Mouse (Mus musculus) CH12.LX (cell line): ENCODE measurements around the gene Ftcd. TPM values are rescaled to one million over a fixed set of nuclear protein-coding genes. Genes with fewer than 3 reads are reported as not detected.

Experiments
- DNase-seq: peaks from one replicate; pipeline ENCODE4 v3.0.0-alpha.2; 2013; ENCODE audit errors: extremely low read depth
- H3K27ac ChIP-seq: 2 replicates; pipeline ENCODE4 v1.5.1; 2012; ENCODE audit warnings: low read depth, mild to moderate bottlenecking, control low read depth, moderate library complexity; ENCODE audit not compliant: insufficient read depth
- H3K27me3 ChIP-seq: replicated peaks from 2 replicates; pipeline ENCODE3; 2012; ENCODE audit warnings: inconsistent platforms
- H3K36me3 ChIP-seq, 2 experiments: replicated peaks in 1 of 2; 2 replicates each; pipeline versions ENCODE3 to v1.6.1; 2012; ENCODE audit warnings: inconsistent platforms in 1 of 2, low read length in 1 of 2, mild to moderate bottlenecking in 1 of 2, mixed read lengths in 1 of 2, moderate library complexity in 1 of 2; ENCODE audit not compliant: control insufficient read depth in 1 of 2, insufficient read depth in 1 of 2
- H3K4me1 ChIP-seq, 2 experiments: 2 replicates each; pipeline ENCODE4 v1.6.1; 2012; ENCODE audit warnings: inconsistent platforms in 1 of 2, moderate library complexity in 1 of 2; ENCODE audit not compliant: insufficient read depth in 2 of 2, control insufficient read depth in 1 of 2
- H3K4me2 ChIP-seq: 2 replicates; pipeline ENCODE4 v1.6.1; 2012; ENCODE audit warnings: low read depth, mild to moderate bottlenecking, control low read depth; ENCODE audit not compliant: poor library complexity, insufficient read depth, severe bottlenecking
- H3K4me3 ChIP-seq, 3 experiments: fragments of 150-350 bp in 1 of 3; sonication (generic) in 1 of 3; replicated peaks in 1 of 3; 2 replicates each; pipeline versions ENCODE3 to v1.5.1; 2011 to 2012; ENCODE audit warnings: low read depth in 2 of 3, low read length in 2 of 3, mild to moderate bottlenecking in 2 of 3, moderate library complexity in 2 of 3, control low read depth in 1 of 3, improper control_type of control experiment in 1 of 3, inconsistent platforms in 1 of 3, mixed read lengths in 1 of 3; ENCODE audit not compliant: poor library complexity in 1 of 3
- H3K79me2 ChIP-seq: replicated peaks from 2 replicates; pipeline ENCODE4 v1.6.1; 2012; ENCODE audit warnings: mild to moderate bottlenecking, moderate library complexity; ENCODE audit not compliant: control insufficient read depth, poor library complexity, insufficient read depth, severe bottlenecking; ENCODE audit errors: extremely low read depth
- H3K9ac ChIP-seq: 2 replicates; pipeline ENCODE4 v1.6.1; 2012; ENCODE audit warnings: low read depth, mild to moderate bottlenecking, control low read depth, moderate library complexity; ENCODE audit not compliant: insufficient read depth
- H3K9me3 ChIP-seq: replicated peaks from 2 replicates; pipeline ENCODE3; 2012; ENCODE audit warnings: low read length, inconsistent platforms, mixed read lengths
- CHD1 ChIP-seq: IDR thresholded peaks from 2 replicates; pipeline ENCODE4 v1.6.1; 2012; ENCODE audit warnings: low read depth, low read length, improper control_type of control experiment, inconsistent platforms
- CHD2 ChIP-seq: IDR thresholded peaks from 2 replicates; pipeline ENCODE4 v1.6.1; 2011; ENCODE audit warnings: low read length, improper control_type of control experiment
- CTCF ChIP-seq, 2 experiments: IDR thresholded peaks in 1 of 2; conservative IDR thresholded peaks in 1 of 2; 2 replicates each; pipeline ENCODE4 v1.5.1; 2011 to 2012; ENCODE audit warnings: low read depth in 2 of 2, low read length in 2 of 2, improper control_type of control experiment in 1 of 2, inconsistent platforms in 1 of 2, mild to moderate bottlenecking in 1 of 2, moderate library complexity in 1 of 2
- E2F4 ChIP-seq: IDR thresholded peaks from 2 replicates; pipeline ENCODE4 v1.6.1; 2011; ENCODE audit warnings: low read depth, low read length, improper control_type of control experiment; ENCODE audit not compliant: insufficient replicate concordance
- ELF1 ChIP-seq: IDR thresholded peaks from 2 replicates; pipeline ENCODE4 v1.6.1; 2014; ENCODE audit warnings: low read depth, mild to moderate bottlenecking, inconsistent platforms, low read length, improper control_type of control experiment
- EP300 ChIP-seq: IDR thresholded peaks from 2 replicates; pipeline ENCODE4 v1.6.1; 2011; ENCODE audit warnings: low read length, improper control_type of control experiment
- ETS1 ChIP-seq: conservative IDR thresholded peaks from 2 replicates; pipeline ENCODE4 v1.6.1; 2012; ENCODE audit warnings: low read depth, mild to moderate bottlenecking, inconsistent platforms, low read length, improper control_type of control experiment, moderate library complexity
- GABPA ChIP-seq: IDR thresholded peaks from 2 replicates; pipeline ENCODE4 v1.6.1; 2012; ENCODE audit warnings: low read depth, low read length, improper control_type of control experiment, inconsistent platforms; ENCODE audit not compliant: insufficient replicate concordance
- IRF4 ChIP-seq: IDR thresholded peaks from 2 replicates; pipeline ENCODE4 v1.6.1; 2014; ENCODE audit warnings: low read depth, mild to moderate bottlenecking, inconsistent platforms, low read length, improper control_type of control experiment
- JUN ChIP-seq: IDR thresholded peaks from 2 replicates; pipeline ENCODE4 v1.6.1; 2011; ENCODE audit warnings: low read depth, mild to moderate bottlenecking, low read length, improper control_type of control experiment, moderate library complexity; ENCODE audit not compliant: insufficient read depth
- JUND ChIP-seq: conservative IDR thresholded peaks from 2 replicates; pipeline ENCODE4 v1.6.1; 2011; ENCODE audit warnings: low read depth, low read length, improper control_type of control experiment
- KAT2A ChIP-seq: IDR thresholded peaks from 2 replicates; pipeline ENCODE4 v1.6.1; 2012; ENCODE audit warnings: low read length, improper control_type of control experiment, inconsistent platforms; ENCODE audit not compliant: insufficient replicate concordance
- MAFK ChIP-seq: IDR thresholded peaks from 2 replicates; pipeline ENCODE4 v1.6.1; 2011; ENCODE audit warnings: low read length, improper control_type of control experiment; ENCODE audit not compliant: insufficient replicate concordance
- MAX ChIP-seq: IDR thresholded peaks from 2 replicates; pipeline ENCODE4 v1.6.1; 2011; ENCODE audit warnings: low read length, improper control_type of control experiment
- MAZ ChIP-seq: IDR thresholded peaks from 2 replicates; pipeline ENCODE4 v1.6.1; 2012; ENCODE audit warnings: low read depth, mild to moderate bottlenecking, inconsistent platforms, low read length, improper control_type of control experiment, moderate library complexity
- MEF2A ChIP-seq: IDR thresholded peaks from 2 replicates; pipeline ENCODE4 v1.6.1; 2014; ENCODE audit warnings: low read depth, mild to moderate bottlenecking, inconsistent platforms, low read length, improper control_type of control experiment, borderline replicate concordance
- MYC ChIP-seq: IDR thresholded peaks from 2 replicates; pipeline ENCODE4 v1.6.1; 2011; ENCODE audit warnings: low read depth, mild to moderate bottlenecking, improper control_type of control experiment, low read length
- NRF1 ChIP-seq: IDR thresholded peaks from 2 replicates; pipeline ENCODE4 v1.6.1; 2014; ENCODE audit warnings: low read depth, mild to moderate bottlenecking, inconsistent platforms, low read length, improper control_type of control experiment, moderate library complexity
- PAX5 ChIP-seq: IDR thresholded peaks from 2 replicates; pipeline ENCODE4 v1.6.1; 2012; ENCODE audit warnings: low read length, inconsistent platforms, mixed read lengths
- POLR2AphosphoS2 ChIP-seq: IDR thresholded peaks from 2 replicates; pipeline ENCODE4 v1.6.1; 2011; ENCODE audit warnings: low read depth, low read length, improper control_type of control experiment
- RAD21 ChIP-seq: IDR thresholded peaks from 2 replicates; pipeline ENCODE4 v1.6.1; 2011; ENCODE audit warnings: low read depth, mild to moderate bottlenecking, low read length, improper control_type of control experiment, moderate library complexity
- SMC3 ChIP-seq: IDR thresholded peaks from 2 replicates; pipeline ENCODE4 v1.6.1; 2011; ENCODE audit warnings: low read depth, low read length, improper control_type of control experiment
- TBP ChIP-seq: conservative IDR thresholded peaks from 2 replicates; pipeline ENCODE4 v1.6.1; 2011; ENCODE audit warnings: low read depth, low read length, improper control_type of control experiment
- TCF12 ChIP-seq: IDR thresholded peaks from 2 replicates; pipeline ENCODE4 v1.6.1; 2014; ENCODE audit warnings: low read depth, mild to moderate bottlenecking, inconsistent platforms, low read length, improper control_type of control experiment
- UBTF ChIP-seq: IDR thresholded peaks from 2 replicates; pipeline ENCODE4 v1.6.1; 2012; ENCODE audit warnings: low read depth, mild to moderate bottlenecking, inconsistent platforms, low read length, improper control_type of control experiment, moderate library complexity
- USF1 ChIP-seq: IDR thresholded peaks from 2 replicates; pipeline ENCODE4 v1.6.1; 2014; ENCODE audit warnings: low read depth, mild to moderate bottlenecking, inconsistent platforms, low read length, improper control_type of control experiment
- ZC3H11A ChIP-seq: IDR thresholded peaks from 2 replicates; pipeline ENCODE4 v1.6.1; 2012; ENCODE audit warnings: low read depth, mild to moderate bottlenecking, inconsistent platforms, low read length, improper control_type of control experiment
- dilution Hi-C: fragments of 300-500 bp; cut with MboI; formaldehyde crosslinking; loops from 2 replicates; pipeline ENCODE4 v1.14.3; 2020; ENCODE audit warnings: low sequenced_read_pairs; ENCODE audit not compliant: extremely low pct_unique_long_range_greater_than_20kb, extremely low pct_ligation_motif_present
- in situ Hi-C: fragments of 300-500 bp; cut with MboI; formaldehyde crosslinking; loops from 3 replicates; pipeline ENCODE4 v1.14.3; 2019; ENCODE audit warnings: low sequenced_read_pairs, low pct_ligation_motif_present, low pct_unique_long_range_greater_than_20kb, mixed read lengths
- polyA plus RNA-seq: library from polyadenylated mRNA; unstranded; fragments of >175 nt; gene quantifications from 2 replicates; pipeline ENCODE4 v1.2.1, GENCODE M21; 2012; ENCODE audit warnings: low read depth; ENCODE audit not compliant: insufficient read length
- total RNA-seq, 2 experiments: library from RNA; depleted of rRNA; stranded (reverse); fragments of 300-350 nt in 1 of 2; fragments of >200 nt in 1 of 2; gene quantifications; 2 replicates each; pipeline ENCODE4 v1.2.3; 2012 to 2014

Gene Ftcd
- total and polyA plus RNA-seq, 3 experiments, result not detected

DNA sequence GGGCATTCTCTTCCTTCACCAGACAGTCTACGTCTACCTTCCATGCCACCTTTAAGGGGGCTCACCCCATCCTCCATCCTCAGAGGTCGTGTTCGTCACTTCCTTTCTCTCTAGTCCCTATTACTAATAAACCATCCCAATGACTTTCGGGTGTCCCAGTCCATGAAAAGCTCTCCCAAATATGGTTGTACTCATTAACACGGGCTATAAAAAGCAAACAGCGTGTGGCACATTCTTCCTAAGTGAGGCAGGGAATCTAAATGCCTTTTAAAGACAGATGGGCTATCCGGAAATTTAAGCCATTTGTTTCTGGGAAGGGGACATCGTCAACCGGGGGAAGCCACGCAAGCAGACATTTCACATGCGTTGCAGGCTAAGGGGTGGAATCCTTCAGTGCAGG is 14.7 kb downstream of the Ftcd start:
- H3K36me3 ChIP-seq, result no peaks in the 10 kb centered on the region
- H3K27me3 ChIP-seq, result peaks cover 87% of the 10 kb centered on the region
- TF ChIP-seq CTCF (conservative IDR thresholded peaks at IDR 0.05 in 1 of 2, IDR thresholded peaks at IDR 0.05 in 1 of 2; ENCODE audit: low read depth in 2 of 2, low read length in 2 of 2) (no peak), ETS1 (no peak), IRF4 (no peak), EP300 (no peak), CHD1 (no peak), MAFK (no peak), SMC3 (no peak), MEF2A (no peak), JUND (no peak), RAD21 (no peak), ZC3H11A (no peak), E2F4 (no peak)
- no peaks in the 10 kb centered on the region for H3K9me3 ChIP-seq
- no peaks in the 10 kb centered on the region for H3K79me2 ChIP-seq
- no peak overlapping the region for H3K4me3 ChIP-seq
- in situ Hi-C loops (no loop called here), dilution Hi-C loops (no loop called here)
- H3K27ac ChIP-seq, result no peak overlapping the region
- no peak for DNase-seq
- no peak overlapping the region for H3K9ac ChIP-seq
- H3K4me2 ChIP-seq, result no peak overlapping the region
- H3K4me1 ChIP-seq, result no peaks in the 10 kb centered on the region

DNA sequence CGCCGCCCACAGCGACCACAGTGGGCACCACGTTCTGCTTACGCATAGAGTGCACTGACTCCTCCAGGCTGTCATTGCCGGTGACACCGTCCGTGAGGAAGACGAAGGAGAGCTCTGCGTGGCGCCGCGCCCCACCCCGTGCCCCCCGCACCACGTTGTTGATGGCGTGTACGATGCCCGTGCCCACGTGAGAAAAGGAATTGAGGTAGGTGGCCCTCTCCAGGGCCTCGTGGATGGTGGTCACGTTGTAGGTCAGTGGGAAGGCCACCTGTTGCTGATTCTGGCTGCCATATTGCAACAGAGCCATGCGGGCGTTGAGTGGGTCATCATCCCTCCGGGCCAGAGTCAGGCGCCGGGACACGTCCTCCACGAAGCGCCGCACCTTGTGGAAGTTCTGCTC is 20.9 kb downstream of the Ftcd start:
- in situ Hi-C loops (no loop called here), dilution Hi-C loops (no loop called here)
- H3K79me2 ChIP-seq, result no peaks in the 10 kb centered on the region
- DNase-seq, result no peak
- H3K9ac ChIP-seq, result no peak overlapping the region
- no peaks in the 10 kb centered on the region for H3K36me3 ChIP-seq
- 0 out of 4 replicates have a peak, but pooled peaks cover 0 to 3% of the 10 kb centered on the region in 2 experiments for H3K4me1 ChIP-seq
- H3K27ac ChIP-seq, result no peak overlapping the region
- peaks cover 95% of the 10 kb centered on the region for H3K27me3 ChIP-seq
- no peaks in the 10 kb centered on the region for H3K9me3 ChIP-seq
- H3K4me3 ChIP-seq, result no peak overlapping the region
- TF ChIP-seq JUN (no peak), MAZ (no peak), CHD2 (no peak), E2F4 (no peak)
- no peak overlapping the region for H3K4me2 ChIP-seq

DNA sequence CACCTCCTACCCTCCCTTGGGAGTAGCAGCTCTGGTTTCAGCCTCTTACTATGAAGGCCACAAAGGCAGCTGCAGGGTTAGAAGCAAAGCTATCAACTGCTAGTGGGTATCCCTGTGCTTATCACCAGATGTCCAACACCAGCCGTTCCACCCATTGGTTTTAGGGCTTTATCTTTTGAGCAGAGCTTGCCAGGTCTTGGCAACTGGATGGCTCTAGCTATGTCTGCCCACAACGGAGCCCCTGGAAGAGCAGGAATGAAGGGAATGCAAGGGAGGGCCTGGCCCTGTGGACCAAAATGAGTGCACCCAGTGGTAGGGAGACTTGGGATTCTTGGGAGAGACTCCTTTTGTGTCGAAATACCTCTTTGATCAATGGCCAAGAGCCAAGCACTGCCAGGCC is 27.2 kb downstream of the Ftcd start:
- no peak overlapping the region for H3K9ac ChIP-seq
- H3K4me3 ChIP-seq, result no peak overlapping the region
- no peaks in the 10 kb centered on the region for H3K9me3 ChIP-seq
- dilution Hi-C loops, result no loop called here
- H3K27ac ChIP-seq, result no peak overlapping the region
- no peak for DNase-seq
- H3K4me2 ChIP-seq, result no peak overlapping the region
- TF ChIP-seq PAX5, result no peak
- no peak for TF ChIP-seq USF1
- no peak for TF ChIP-seq MYC
- TF ChIP-seq POLR2AphosphoS2, result no peak
- TF ChIP-seq TBP, result no peak
- no peak for TF ChIP-seq MAX
- no peak for TF ChIP-seq ETS1
- TF ChIP-seq NRF1, result no peak
- no peak for TF ChIP-seq EP300
- no peak for TF ChIP-seq RAD21
- TF ChIP-seq IRF4, result no peak
- TF ChIP-seq JUND, result no peak
- no peak for TF ChIP-seq UBTF
- no peak for TF ChIP-seq ELF1
- no peak for TF ChIP-seq GABPA
- TF ChIP-seq MAZ, result no peak
- no peak for TF ChIP-seq KAT2A
- no peak for TF ChIP-seq TCF12
- TF ChIP-seq, all 38 proteins: peak for 0
- Histone ChIP-seq H3K4me1 (no peaks in the 10 kb centered on the region), H3K27me3 (peaks cover 95% of the 10 kb centered on the region), H3K36me3 (no peaks in the 10 kb centered on the region), H3K79me2 (no peaks in the 10 kb centered on the region)
- in situ Hi-C loops, result no loop called here
